Mouse (Mus musculus) MEL (cell line): Measurements from ENCODE around the gene Lig3. TPM values are rescaled to one million over a fixed set of nuclear protein-coding genes. Genes with fewer than 3 reads are reported as not detected.

Experiments used
- DNase-seq: peaks from one replicate; pipeline ENCODE4 v3.0.0; 2011; ENCODE audit warnings: low read depth, low spot score
- H3K27ac ChIP-seq: 2 replicates; pipeline ENCODE4 v1.5.1; 2012; ENCODE audit warnings: low read depth, mild to moderate bottlenecking, control low read depth, low read length, moderate library complexity; ENCODE audit not compliant: control insufficient read depth
- H3K27me3 ChIP-seq, 2 experiments: fragments of 150-350 bp in 1 of 2; sonication (generic) in 1 of 2; 2 replicates each; pipeline ENCODE4 v1.6.1; 2012; ENCODE audit warnings: low read length in 2 of 2, mild to moderate bottlenecking in 2 of 2, improper control_type of control experiment in 1 of 2, moderate library complexity in 1 of 2; ENCODE audit not compliant: insufficient read depth in 2 of 2, control insufficient read depth in 1 of 2
- H3K36me3 ChIP-seq, 2 experiments: 2 replicates each; pipeline ENCODE4 v1.6.1; 2012 to 2014; ENCODE audit warnings: low read length in 2 of 2, improper control_type of control experiment in 1 of 2, inconsistent platforms in 1 of 2, mild to moderate bottlenecking in 1 of 2; ENCODE audit not compliant: insufficient read depth in 2 of 2, control insufficient read depth in 1 of 2
- H3K4me1 ChIP-seq, 2 experiments: fragments of 150-350 bp in 1 of 2; sonication (generic) in 1 of 2; 2 replicates each; pipeline ENCODE4 v1.6.1; 2012; ENCODE audit warnings: low read length in 2 of 2, improper control_type of control experiment in 1 of 2, mild to moderate bottlenecking in 1 of 2; ENCODE audit not compliant: insufficient read depth in 2 of 2, control insufficient read depth in 1 of 2
- H3K4me3 ChIP-seq, 2 experiments: fragments of 150-350 bp in 1 of 2; sonication (generic) in 1 of 2; 2 replicates each; pipeline ENCODE4 v1.5.1; 2012; ENCODE audit warnings: low read depth in 2 of 2, low read length in 2 of 2, mild to moderate bottlenecking in 2 of 2, moderate library complexity in 2 of 2, control low read depth in 1 of 2, improper control_type of control experiment in 1 of 2; ENCODE audit not compliant: control insufficient read depth in 1 of 2, insufficient read depth in 1 of 2
- H3K79me2 ChIP-seq: 2 replicates; pipeline ENCODE4 v1.6.1; 2012; ENCODE audit warnings: mild to moderate bottlenecking, low read length, moderate library complexity; ENCODE audit not compliant: control insufficient read depth, poor library complexity, insufficient read depth
- H3K9ac ChIP-seq: 2 replicates; pipeline ENCODE4 v1.6.1; 2012; ENCODE audit warnings: low read depth, mild to moderate bottlenecking, control low read depth, low read length, moderate library complexity; ENCODE audit not compliant: control insufficient read depth, poor library complexity, severe bottlenecking
- H3K9me3 ChIP-seq: fragments of 150-350 bp; sonication (generic); replicated peaks from 2 replicates; pipeline ENCODE4 v1.6.1; 2012; ENCODE audit warnings: mild to moderate bottlenecking, low read length, improper control_type of control experiment, moderate library complexity; ENCODE audit not compliant: insufficient read depth
- BHLHE40 ChIP-seq: IDR thresholded peaks from 2 replicates; pipeline ENCODE4 v1.6.1; 2012; ENCODE audit warnings: low read depth, mild to moderate bottlenecking, inconsistent platforms, low read length, improper control_type of control experiment, borderline replicate concordance
- CTCF ChIP-seq, 3 experiments: IDR thresholded peaks in 2 of 3; conservative IDR thresholded peaks in 1 of 3; 2 replicates each; pipeline ENCODE4 v1.5.1; 2011 to 2012; ENCODE audit warnings: low read length in 3 of 3, low read depth in 2 of 3, mild to moderate bottlenecking in 2 of 3, improper control_type of control experiment in 1 of 3, inconsistent platforms in 1 of 3, mixed read lengths in 1 of 3, moderate library complexity in 1 of 3; ENCODE audit not compliant: control insufficient read depth in 1 of 3, insufficient read depth in 1 of 3, poor library complexity in 1 of 3, severe bottlenecking in 1 of 3
- ELF1 ChIP-seq: IDR thresholded peaks from 2 replicates; pipeline ENCODE4 v1.6.1; 2014; ENCODE audit warnings: low read depth, mild to moderate bottlenecking, inconsistent platforms, low read length, improper control_type of control experiment, moderate library complexity
- EP300 ChIP-seq, 2 experiments: IDR thresholded peaks; 2 replicates each; pipeline ENCODE4 v1.6.1; 2011; ENCODE audit warnings: improper control_type of control experiment in 2 of 2, low read length in 2 of 2, low read depth in 1 of 2, mild to moderate bottlenecking in 1 of 2
- ETS1 ChIP-seq: IDR thresholded peaks from 2 replicates; pipeline ENCODE4 v1.6.1; 2012; ENCODE audit warnings: low read depth, mild to moderate bottlenecking, inconsistent platforms, low read length, improper control_type of control experiment, moderate library complexity
- GABPA ChIP-seq: IDR thresholded peaks from 2 replicates; pipeline ENCODE4 v1.6.1; 2012; ENCODE audit warnings: low read depth, mild to moderate bottlenecking, inconsistent platforms, low read length, improper control_type of control experiment, moderate library complexity
- GATA1 ChIP-seq: IDR thresholded peaks from 2 replicates; pipeline ENCODE4 v1.6.1; 2011; ENCODE audit warnings: low read depth, low read length, improper control_type of control experiment
- HCFC1 ChIP-seq: IDR thresholded peaks from 2 replicates; pipeline ENCODE4 v1.6.1; 2012; ENCODE audit warnings: low read depth, mild to moderate bottlenecking, inconsistent platforms, low read length, improper control_type of control experiment, moderate library complexity
- MAFK ChIP-seq: IDR thresholded peaks from 2 replicates; pipeline ENCODE4 v1.6.1; 2011; ENCODE audit warnings: low read depth, mild to moderate bottlenecking, low read length, improper control_type of control experiment, borderline replicate concordance
- MXI1 ChIP-seq: IDR thresholded peaks from 2 replicates; pipeline ENCODE4 v1.6.1; 2011; ENCODE audit warnings: mild to moderate bottlenecking, low read depth, low read length, improper control_type of control experiment
- MYC ChIP-seq: IDR thresholded peaks from 2 replicates; pipeline ENCODE4 v1.6.1; 2011; ENCODE audit warnings: low read depth, mild to moderate bottlenecking, low read length, improper control_type of control experiment, moderate library complexity
- NELFE ChIP-seq: IDR thresholded peaks from 2 replicates; pipeline ENCODE4 v1.6.1; 2011; ENCODE audit warnings: low read depth, low read length, improper control_type of control experiment
- POLR2A ChIP-seq, 2 experiments: IDR thresholded peaks; 2 replicates each; pipeline ENCODE4 v1.6.1; 2011 to 2012; ENCODE audit warnings: low read length in 2 of 2, mild to moderate bottlenecking in 2 of 2, control low read depth in 1 of 2, improper control_type of control experiment in 1 of 2, low read depth in 1 of 2, moderate library complexity in 1 of 2; ENCODE audit not compliant: control insufficient read depth in 1 of 2, insufficient read depth in 1 of 2, poor library complexity in 1 of 2
- POLR2AphosphoS2 ChIP-seq: IDR thresholded peaks from 2 replicates; pipeline ENCODE4 v1.6.1; 2011; ENCODE audit warnings: low read length, improper control_type of control experiment
- POLR2AphosphoS5 ChIP-seq: IDR thresholded peaks from 2 replicates; pipeline ENCODE4 v1.6.1; 2012; ENCODE audit warnings: low read depth, borderline replicate concordance, mild to moderate bottlenecking, inconsistent platforms, low read length, moderate library complexity, mixed read lengths
- RCOR1 ChIP-seq: IDR thresholded peaks from 2 replicates; pipeline ENCODE4 v1.6.1; 2012; ENCODE audit warnings: low read depth, mild to moderate bottlenecking, inconsistent platforms, low read length, improper control_type of control experiment
- SMC3 ChIP-seq: IDR thresholded peaks from 2 replicates; pipeline ENCODE4 v1.6.1; 2011; ENCODE audit warnings: low read depth, low read length, improper control_type of control experiment
- TAL1 ChIP-seq: IDR thresholded peaks from 2 replicates; pipeline ENCODE4 v1.6.1; 2012; ENCODE audit warnings: mild to moderate bottlenecking, inconsistent platforms, low read length, moderate library complexity, mixed read lengths
- TCF12 ChIP-seq: IDR thresholded peaks from 2 replicates; pipeline ENCODE4 v1.6.1; 2014; ENCODE audit warnings: low read depth, mild to moderate bottlenecking, inconsistent platforms, low read length, improper control_type of control experiment, moderate library complexity
- UBTF ChIP-seq: IDR thresholded peaks from 2 replicates; pipeline ENCODE4 v1.6.1; 2012; ENCODE audit warnings: low read depth, mild to moderate bottlenecking, inconsistent platforms, low read length, improper control_type of control experiment, moderate library complexity, borderline replicate concordance; ENCODE audit not compliant: insufficient read depth
- USF1 ChIP-seq: IDR thresholded peaks from 2 replicates; pipeline ENCODE4 v1.6.1; 2014; ENCODE audit warnings: low read depth, mild to moderate bottlenecking, inconsistent platforms, low read length, improper control_type of control experiment, moderate library complexity
- ZC3H11A ChIP-seq: IDR thresholded peaks from 2 replicates; pipeline ENCODE4 v1.6.1; 2012; ENCODE audit warnings: low read depth, mild to moderate bottlenecking, inconsistent platforms, low read length, improper control_type of control experiment
- ZMIZ1 ChIP-seq: IDR thresholded peaks from 2 replicates; pipeline ENCODE4 v1.6.1; 2012; ENCODE audit warnings: low read depth, mild to moderate bottlenecking, inconsistent platforms, low read length, improper control_type of control experiment, moderate library complexity
- ZNF384 ChIP-seq: IDR thresholded peaks from 2 replicates; pipeline ENCODE4 v1.6.1; 2012; ENCODE audit warnings: low read depth, mild to moderate bottlenecking, inconsistent platforms, low read length, improper control_type of control experiment
- polyA plus RNA-seq, 2 experiments: library from polyadenylated mRNA; stranded (reverse) in 1 of 2; unstranded in 1 of 2; fragments of >175 nt in 1 of 2; fragments of >200 nt in 1 of 2; gene quantifications; 2 replicates each; pipeline versions ENCODE4 v1.2.1 to v1.2.4; 2012; ENCODE audit warnings: low replicate concordance in 2 of 2, low read depth in 1 of 2; ENCODE audit not compliant: insufficient read length in 2 of 2, insufficient read depth in 1 of 2, missing spikeins in 1 of 2
- total RNA-seq: library from RNA; depleted of rRNA; stranded (reverse); fragments of 300-350 nt; gene quantifications from 2 replicates; pipeline ENCODE4 v1.2.3, GENCODE M21; 2012

Lig3 gene
- total and polyA plus RNA-seq, 3 experiments = 48.5 to 89.2 TPM; not detected in 1

- H3K27ac ChIP-seq = no peak overlapping the region
- TF ChIP-seq EP300 (IDR thresholded peaks at IDR 0.05; ENCODE audit: low read depth in 1 of 2, low read length in 2 of 2) = no peak
- no peak for TF ChIP-seq ZNF384
- TF ChIP-seq HCFC1 = no peak
- TF ChIP-seq SMC3 = no peak
- no peak for TF ChIP-seq BHLHE40
- no peak for TF ChIP-seq POLR2AphosphoS2
- TF ChIP-seq POLR2AphosphoS5 = no peak
- TF ChIP-seq, all 39 proteins: peak for 0
- H3K9ac ChIP-seq = no peak overlapping the region
- no peaks in the 10 kb centered on the region; the same call in 1 of the 2 replicates for H3K79me2 ChIP-seq
- peaks cover 11 to 20% of the 10 kb centered on the region in 2 experiments for H3K4me1 ChIP-seq
- H3K36me3 ChIP-seq = peaks cover 0 to 21% of the 10 kb centered on the region in 2 experiments; a peak in 2 of 4 replicates
- no peaks in the 10 kb centered on the region for H3K9me3 ChIP-seq
- H3K27me3 ChIP-seq = no peaks in the 10 kb centered on the region
- no peak overlapping the region for H3K4me3 ChIP-seq
- DNase-seq = no peak
These were observed 71.2 kb downstream of the Lig3 start for GRCm38 (mm10) chr11:82852115-82852514.

GRCm38 (mm10) chr11:82852540-82852939 is 71.6 kb downstream of the Lig3 start:
- DNase-seq = no peak
- no peaks in the 10 kb centered on the region for H3K9me3 ChIP-seq
- TF ChIP-seq ETS1 = no peak
- no peak for TF ChIP-seq TCF12
- no peak for TF ChIP-seq ZC3H11A
- TF ChIP-seq RCOR1 = no peak
- TF ChIP-seq SMC3 = no peak
- TF ChIP-seq MXI1 = no peak
- no peak for TF ChIP-seq TAL1
- no peak for TF ChIP-seq MYC
- TF ChIP-seq USF1 = no peak
- no peak for TF ChIP-seq ZMIZ1
- TF ChIP-seq ELF1 = no peak
- TF ChIP-seq MAFK = no peak
- no peak for TF ChIP-seq GABPA
- no peak for TF ChIP-seq GATA1
- no peak for TF ChIP-seq NELFE
- no peak for TF ChIP-seq POLR2A (IDR thresholded peaks at IDR 0.05; ENCODE audit: control insufficient read depth in 1 of 2, insufficient read depth in 1 of 2, low read depth in 1 of 2, low read length in 2 of 2, poor library complexity in 1 of 2)
- TF ChIP-seq POLR2AphosphoS2 = no peak
- TF ChIP-seq UBTF = no peak
- no peak for TF ChIP-seq CTCF (IDR thresholded peaks at IDR 0.05 in 2 of 3, conservative IDR thresholded peaks at IDR 0.05 in 1 of 3; ENCODE audit: control insufficient read depth in 1 of 3, insufficient read depth in 1 of 3, low read depth in 2 of 3, low read length in 3 of 3, poor library complexity in 1 of 3, severe bottlenecking in 1 of 3)
- no peak overlapping the region for H3K4me3 ChIP-seq
- no peaks in the 10 kb centered on the region for H3K27me3 ChIP-seq
- peaks cover 7 to 15% of the 10 kb centered on the region in 2 experiments; a peak in 3 of 4 replicates for H3K4me1 ChIP-seq
- H3K36me3 ChIP-seq = peaks cover 0 to 17% of the 10 kb centered on the region in 2 experiments; a peak in 2 of 4 replicates
- no peak overlapping the region for H3K27ac ChIP-seq
- H3K9ac ChIP-seq = no peak overlapping the region
- no peaks in the 10 kb centered on the region; the same call in 1 of the 2 replicates for H3K79me2 ChIP-seq
